ENCODE assay signal across 9 mouse cellular contexts in genomic region chr4:52958693-52959092, GRCm38 (mm10). TPM values are rescaled to one million over a fixed set of nuclear protein-coding genes. Genes with fewer than 3 reads are reported as not detected.
A peak's percentile ranks its signal among the peaks of the same experiment; 100 is the strongest.
DNase-seq lines count a peak whose midpoint lies in the region; ATAC-seq and TF ChIP-seq lines count a peak whose summit lies in the region.
"Had no signal": no experiment of that assay in that cellular context is flagged by ENCODE, and none has a peak within 500 bp of the region (broad histone marks: within the 10 kb centered on the region; RNA-seq: fewer than 3 reads in every experiment).

No protein-coding gene starts in this region.

- DNase-seq in 3T3-L1 (ENCODE audit: low read depth, low spot score): peak; percentile 19
- DNase-seq in B cell, adult 2 months: peak; percentile 20 to 29
- DNase-seq in cerebellum, adult 2 months: peak; percentile 29 to 33
- peak; percentile 58 to 79 for DNase-seq in frontal cortex, adult 2 months (ENCODE audit: extremely low spot score in 1 of 2, low spot score in 1 of 2)
- DNase-seq in layer of hippocampus, postnatal 36 days: peak; percentile 37 to 52
- DNase-seq in urinary bladder, adult 2 months (ENCODE audit: low spot score): no peak

- H3K9me3 ChIP-seq in midbrain, embryonic 12.5 days: no peaks in the 10 kb centered on the region
- no peaks in the 10 kb centered on the region for H3K9me3 ChIP-seq in intestine, embryonic 16.5 days (ENCODE audit: control insufficient read depth, low read length)

- H3K27ac ChIP-seq in cerebellum, adult 2 months (ENCODE audit: insufficient read depth, low read length): no peak overlapping the region
- no peak overlapping the region for H3K27ac ChIP-seq in midbrain, embryonic 12.5 days (replicated peaks)
- no peak overlapping the region for H3K27ac ChIP-seq in intestine, embryonic 16.5 days (ENCODE audit: low read length)

- 10% methylated on average over 4 of the region's 4 CpGs for WGBS in cerebellum, adult 2 months
- WGBS in midbrain, embryonic 12.5 days: 37% methylated on average over 4 of the region's 4 CpGs
- 36% methylated on average over 4 of the region's 4 CpGs for WGBS in intestine, embryonic 16.5 days

- no peaks in the 10 kb centered on the region for H3K36me3 ChIP-seq in midbrain, embryonic 12.5 days
- no peaks in the 10 kb centered on the region for H3K36me3 ChIP-seq in intestine, embryonic 16.5 days (ENCODE audit: control insufficient read depth, insufficient read depth, low read length)

- H3K4me1 ChIP-seq in cerebellum, adult 2 months (ENCODE audit: control insufficient read depth, insufficient read depth, low read length): no peaks in the 10 kb centered on the region
- H3K4me1 ChIP-seq in midbrain, embryonic 12.5 days: no peaks in the 10 kb centered on the region
- H3K4me1 ChIP-seq in intestine, embryonic 16.5 days (ENCODE audit: control insufficient read depth, insufficient read depth, low read length): no peaks in the 10 kb centered on the region

- no peak for TF ChIP-seq POLR2A in cerebellum, adult 2 months (IDR thresholded peaks at IDR 0.05; ENCODE audit: borderline replicate concordance, insufficient read depth, low read length)

- no peaks in the 10 kb centered on the region for H3K27me3 ChIP-seq in cerebellum, adult 2 months (ENCODE audit: control insufficient read depth, insufficient read depth, low read length)
- H3K27me3 ChIP-seq in midbrain, embryonic 12.5 days: no peaks in the 10 kb centered on the region
- H3K27me3 ChIP-seq in intestine, embryonic 16.5 days (replicated peaks; ENCODE audit: control insufficient read depth, insufficient read depth, low read length): no peaks in the 10 kb centered on the region

- H3K4me2 ChIP-seq in midbrain, embryonic 12.5 days (replicated peaks): no peak overlapping the region
- no peak overlapping the region for H3K4me2 ChIP-seq in intestine, embryonic 16.5 days (ENCODE audit: low read depth, low read length)

- no peak overlapping the region for H3K9ac ChIP-seq in midbrain, embryonic 12.5 days (replicated peaks)
- no peak overlapping the region for H3K9ac ChIP-seq in intestine, embryonic 16.5 days (ENCODE audit: low read depth, low read length)

- ATAC-seq in midbrain, embryonic 12.5 days (ENCODE audit: low FRiP score, low read depth): 0 out of 2 replicates have a peak, but pooled peaks have one; percentile 41
- no peak for ATAC-seq in intestine, embryonic 16.5 days

- peak; percentile 54; the same call in 1 of the 2 replicates for TF ChIP-seq CTCF in cerebellum, adult 2 months (IDR thresholded peaks at IDR 0.05; ENCODE audit: borderline replicate concordance, insufficient read depth, low read depth, low read length)

- H3K4me3 ChIP-seq in cerebellum, adult 2 months (replicated peaks; ENCODE audit: insufficient read depth, low read depth, low read length): no peak overlapping the region
- H3K4me3 ChIP-seq in midbrain, embryonic 12.5 days: no peak overlapping the region
- no peak overlapping the region for H3K4me3 ChIP-seq in intestine, embryonic 16.5 days (ENCODE audit: low read length)

RNA-seq across cellular contexts. Expression of gene Olfr270, which starts 5.7 kb away (rescaled TPM):
- not detected in 2 replicates for polyA plus RNA-seq in cerebellum, adult 2 months (2012; rRNA removed)
- not detected in 2 replicates for polyA plus RNA-seq in frontal cortex, adult 2 months (2012; rRNA removed)
- not detected for total RNA-seq in layer of hippocampus, postnatal 36 days (2021)
- not detected in 2 replicates for polyA plus RNA-seq in midbrain, embryonic 12.5 days (2016; fragmentation: Nextera tagmentation; extraction: Ambion mirVana)
- polyA plus RNA-seq in urinary bladder, adult 2 months (2012; rRNA removed): not detected in 2 replicates
- not detected in 2 replicates for polyA plus RNA-seq in intestine, embryonic 16.5 days (2015; fragmentation: Nextera tagmentation; extraction: Ambion mirVana)
- total RNA-seq: heart, adult 18-20 months had no signal

RNA-seq across cellular contexts. Expression of gene Nipsnap3a, which starts 30.4 kb away (rescaled TPM):
- not detected in 2 replicates for polyA plus RNA-seq in cerebellum, adult 2 months (2012; rRNA removed)
- not detected in 2 replicates for polyA plus RNA-seq in frontal cortex, adult 2 months (2012; rRNA removed)
- total RNA-seq in layer of hippocampus, postnatal 36 days (2021): not detected
- polyA plus RNA-seq in midbrain, embryonic 12.5 days (2016; fragmentation: Nextera tagmentation; extraction: Ambion mirVana): not detected in 2 replicates
- polyA plus RNA-seq in urinary bladder, adult 2 months (2012; rRNA removed): not detected in 2 replicates
- not detected in 2 replicates for polyA plus RNA-seq in intestine, embryonic 16.5 days (2015; fragmentation: Nextera tagmentation; extraction: Ambion mirVana)
- total RNA-seq: heart, adult 18-20 months had no signal

RNA-seq across cellular contexts. Expression of gene Olfr272, which starts 39.7 kb away (rescaled TPM):
- polyA plus RNA-seq in cerebellum, adult 2 months (2012; rRNA removed): not detected in 2 replicates
- not detected in 2 replicates for polyA plus RNA-seq in frontal cortex, adult 2 months (2012; rRNA removed)
- total RNA-seq in layer of hippocampus, postnatal 36 days (2021): not detected
- polyA plus RNA-seq in midbrain, embryonic 12.5 days (2016; fragmentation: Nextera tagmentation; extraction: Ambion mirVana): not detected in 2 replicates
- polyA plus RNA-seq in urinary bladder, adult 2 months (2012; rRNA removed): not detected in 2 replicates
- polyA plus RNA-seq in intestine, embryonic 16.5 days (2015; fragmentation: Nextera tagmentation; extraction: Ambion mirVana): not detected in 2 replicates
- total RNA-seq: heart, adult 18-20 months had no signal

RNA-seq across cellular contexts. Expression of gene Nipsnap3b, which starts 53.0 kb away (rescaled TPM):
- polyA plus RNA-seq in cerebellum, adult 2 months (2012; rRNA removed): 11.6 and 12.8 TPM in 2 replicates
- 16.7 and 19.3 TPM in 2 replicates for polyA plus RNA-seq in frontal cortex, adult 2 months (2012; rRNA removed)
- total RNA-seq in layer of hippocampus, postnatal 36 days (2021): 10 to 100 TPM; 13.9 to 19.7 TPM
- polyA plus RNA-seq in midbrain, embryonic 12.5 days (2016; fragmentation: Nextera tagmentation; extraction: Ambion mirVana): 103 and 110 TPM in 2 replicates
- 30.0 and 41.0 TPM in 2 replicates for polyA plus RNA-seq in urinary bladder, adult 2 months (2012; rRNA removed)
- polyA plus RNA-seq in intestine, embryonic 16.5 days (2015; fragmentation: Nextera tagmentation; extraction: Ambion mirVana): 146 and 162 TPM in 2 replicates
